Mouse (Mus musculus) E14TG2a.4 (cell line): ENCODE data around the gene Cdk15.

Experiments
- CTCF ChIP-seq: conservative IDR thresholded peaks from 2 replicates; pipeline ENCODE4 v1.5.1; 2014; ENCODE audit warnings: low read length
- NANOG ChIP-seq: IDR thresholded peaks from 2 replicates; pipeline ENCODE4 v1.6.1; 2014; ENCODE audit warnings: borderline replicate concordance, low read length, mixed read lengths

- TF ChIP-seq CTCF (no peak), NANOG (no peak)
Observed at GRCm38 (mm10) chr1:59332737-59333385, 76.2 kb downstream of the Cdk15 start.
